Mouse (Mus musculus) CH12.LX (cell line): Measurements from ENCODE around the gene Tbcel. TPM values are rescaled to one million over a fixed set of nuclear protein-coding genes. Genes with fewer than 3 reads are reported as not detected.

Source experiments
- DNase-seq: peaks from one replicate; pipeline ENCODE4 v3.0.0-alpha.2; 2013; ENCODE audit errors: extremely low read depth
- H3K27ac ChIP-seq: 2 replicates; pipeline ENCODE4 v1.5.1; 2012; ENCODE audit warnings: low read depth, mild to moderate bottlenecking, control low read depth, moderate library complexity; ENCODE audit not compliant: insufficient read depth
- H3K27me3 ChIP-seq: replicated peaks from 2 replicates; pipeline ENCODE3; 2012; ENCODE audit warnings: inconsistent platforms
- H3K36me3 ChIP-seq, 2 experiments: replicated peaks in 1 of 2; 2 replicates each; pipeline versions ENCODE3 to v1.6.1; 2012; ENCODE audit warnings: inconsistent platforms in 1 of 2, low read length in 1 of 2, mild to moderate bottlenecking in 1 of 2, mixed read lengths in 1 of 2, moderate library complexity in 1 of 2; ENCODE audit not compliant: control insufficient read depth in 1 of 2, insufficient read depth in 1 of 2
- H3K4me1 ChIP-seq, 2 experiments: 2 replicates each; pipeline ENCODE4 v1.6.1; 2012; ENCODE audit warnings: inconsistent platforms in 1 of 2, moderate library complexity in 1 of 2; ENCODE audit not compliant: insufficient read depth in 2 of 2, control insufficient read depth in 1 of 2
- H3K4me2 ChIP-seq: 2 replicates; pipeline ENCODE4 v1.6.1; 2012; ENCODE audit warnings: low read depth, mild to moderate bottlenecking, control low read depth; ENCODE audit not compliant: poor library complexity, insufficient read depth, severe bottlenecking
- H3K4me3 ChIP-seq, 3 experiments: fragments of 150-350 bp in 1 of 3; sonication (generic) in 1 of 3; replicated peaks in 1 of 3; 2 replicates each; pipeline versions ENCODE3 to v1.5.1; 2011 to 2012; ENCODE audit warnings: low read depth in 2 of 3, low read length in 2 of 3, mild to moderate bottlenecking in 2 of 3, moderate library complexity in 2 of 3, control low read depth in 1 of 3, improper control_type of control experiment in 1 of 3, inconsistent platforms in 1 of 3, mixed read lengths in 1 of 3; ENCODE audit not compliant: poor library complexity in 1 of 3
- H3K79me2 ChIP-seq: replicated peaks from 2 replicates; pipeline ENCODE4 v1.6.1; 2012; ENCODE audit warnings: mild to moderate bottlenecking, moderate library complexity; ENCODE audit not compliant: control insufficient read depth, poor library complexity, insufficient read depth, severe bottlenecking; ENCODE audit errors: extremely low read depth
- H3K9ac ChIP-seq: 2 replicates; pipeline ENCODE4 v1.6.1; 2012; ENCODE audit warnings: low read depth, mild to moderate bottlenecking, control low read depth, moderate library complexity; ENCODE audit not compliant: insufficient read depth
- H3K9me3 ChIP-seq: replicated peaks from 2 replicates; pipeline ENCODE3; 2012; ENCODE audit warnings: low read length, inconsistent platforms, mixed read lengths
- CHD1 ChIP-seq: IDR thresholded peaks from 2 replicates; pipeline ENCODE4 v1.6.1; 2012; ENCODE audit warnings: low read depth, low read length, improper control_type of control experiment, inconsistent platforms
- CHD2 ChIP-seq: IDR thresholded peaks from 2 replicates; pipeline ENCODE4 v1.6.1; 2011; ENCODE audit warnings: low read length, improper control_type of control experiment
- CTCF ChIP-seq, 2 experiments: IDR thresholded peaks in 1 of 2; conservative IDR thresholded peaks in 1 of 2; 2 replicates each; pipeline ENCODE4 v1.5.1; 2011 to 2012; ENCODE audit warnings: low read depth in 2 of 2, low read length in 2 of 2, improper control_type of control experiment in 1 of 2, inconsistent platforms in 1 of 2, mild to moderate bottlenecking in 1 of 2, moderate library complexity in 1 of 2
- EP300 ChIP-seq: IDR thresholded peaks from 2 replicates; pipeline ENCODE4 v1.6.1; 2011; ENCODE audit warnings: low read length, improper control_type of control experiment
- ETS1 ChIP-seq: conservative IDR thresholded peaks from 2 replicates; pipeline ENCODE4 v1.6.1; 2012; ENCODE audit warnings: low read depth, mild to moderate bottlenecking, inconsistent platforms, low read length, improper control_type of control experiment, moderate library complexity
- GABPA ChIP-seq: IDR thresholded peaks from 2 replicates; pipeline ENCODE4 v1.6.1; 2012; ENCODE audit warnings: low read depth, low read length, improper control_type of control experiment, inconsistent platforms; ENCODE audit not compliant: insufficient replicate concordance
- HCFC1 ChIP-seq: IDR thresholded peaks from 2 replicates; pipeline ENCODE4 v1.6.1; 2012; ENCODE audit warnings: low read depth, mild to moderate bottlenecking, inconsistent platforms, low read length, improper control_type of control experiment
- IRF4 ChIP-seq: IDR thresholded peaks from 2 replicates; pipeline ENCODE4 v1.6.1; 2014; ENCODE audit warnings: low read depth, mild to moderate bottlenecking, inconsistent platforms, low read length, improper control_type of control experiment
- JUN ChIP-seq: IDR thresholded peaks from 2 replicates; pipeline ENCODE4 v1.6.1; 2011; ENCODE audit warnings: low read depth, mild to moderate bottlenecking, low read length, improper control_type of control experiment, moderate library complexity; ENCODE audit not compliant: insufficient read depth
- JUND ChIP-seq: conservative IDR thresholded peaks from 2 replicates; pipeline ENCODE4 v1.6.1; 2011; ENCODE audit warnings: low read depth, low read length, improper control_type of control experiment
- KAT2A ChIP-seq: IDR thresholded peaks from 2 replicates; pipeline ENCODE4 v1.6.1; 2012; ENCODE audit warnings: low read length, improper control_type of control experiment, inconsistent platforms; ENCODE audit not compliant: insufficient replicate concordance
- MAFK ChIP-seq: IDR thresholded peaks from 2 replicates; pipeline ENCODE4 v1.6.1; 2011; ENCODE audit warnings: low read length, improper control_type of control experiment; ENCODE audit not compliant: insufficient replicate concordance
- MAX ChIP-seq: IDR thresholded peaks from 2 replicates; pipeline ENCODE4 v1.6.1; 2011; ENCODE audit warnings: low read length, improper control_type of control experiment
- MEF2A ChIP-seq: IDR thresholded peaks from 2 replicates; pipeline ENCODE4 v1.6.1; 2014; ENCODE audit warnings: low read depth, mild to moderate bottlenecking, inconsistent platforms, low read length, improper control_type of control experiment, borderline replicate concordance
- MXI1 ChIP-seq: IDR thresholded peaks from 2 replicates; pipeline ENCODE4 v1.6.1; 2011; ENCODE audit warnings: mild to moderate bottlenecking, low read depth, low read length, improper control_type of control experiment
- NELFE ChIP-seq: IDR thresholded peaks from 2 replicates; pipeline ENCODE4 v1.6.1; 2011; ENCODE audit warnings: low read depth, low read length, improper control_type of control experiment
- NRF1 ChIP-seq: IDR thresholded peaks from 2 replicates; pipeline ENCODE4 v1.6.1; 2014; ENCODE audit warnings: low read depth, mild to moderate bottlenecking, inconsistent platforms, low read length, improper control_type of control experiment, moderate library complexity
- PAX5 ChIP-seq: IDR thresholded peaks from 2 replicates; pipeline ENCODE4 v1.6.1; 2012; ENCODE audit warnings: low read length, inconsistent platforms, mixed read lengths
- RAD21 ChIP-seq: IDR thresholded peaks from 2 replicates; pipeline ENCODE4 v1.6.1; 2011; ENCODE audit warnings: low read depth, mild to moderate bottlenecking, low read length, improper control_type of control experiment, moderate library complexity
- RCOR1 ChIP-seq: conservative IDR thresholded peaks from 2 replicates; pipeline ENCODE4 v1.6.1; 2012; ENCODE audit warnings: low read depth, mild to moderate bottlenecking, inconsistent platforms, low read length, improper control_type of control experiment
- SMC3 ChIP-seq: IDR thresholded peaks from 2 replicates; pipeline ENCODE4 v1.6.1; 2011; ENCODE audit warnings: low read depth, low read length, improper control_type of control experiment
- TBP ChIP-seq: conservative IDR thresholded peaks from 2 replicates; pipeline ENCODE4 v1.6.1; 2011; ENCODE audit warnings: low read depth, low read length, improper control_type of control experiment
- TCF12 ChIP-seq: IDR thresholded peaks from 2 replicates; pipeline ENCODE4 v1.6.1; 2014; ENCODE audit warnings: low read depth, mild to moderate bottlenecking, inconsistent platforms, low read length, improper control_type of control experiment
- USF1 ChIP-seq: IDR thresholded peaks from 2 replicates; pipeline ENCODE4 v1.6.1; 2014; ENCODE audit warnings: low read depth, mild to moderate bottlenecking, inconsistent platforms, low read length, improper control_type of control experiment
- USF2 ChIP-seq: conservative IDR thresholded peaks from 2 replicates; pipeline ENCODE4 v1.6.1; 2011; ENCODE audit warnings: low read depth, low read length, improper control_type of control experiment
- ZC3H11A ChIP-seq: IDR thresholded peaks from 2 replicates; pipeline ENCODE4 v1.6.1; 2012; ENCODE audit warnings: low read depth, mild to moderate bottlenecking, inconsistent platforms, low read length, improper control_type of control experiment
- ZKSCAN1 ChIP-seq: IDR thresholded peaks from 2 replicates; pipeline ENCODE4 v1.6.1; 2012; ENCODE audit warnings: low read depth, inconsistent platforms, low read length, improper control_type of control experiment, borderline replicate concordance
- ZMIZ1 ChIP-seq: IDR thresholded peaks from 2 replicates; pipeline ENCODE4 v1.6.1; 2012; ENCODE audit warnings: low read depth, mild to moderate bottlenecking, inconsistent platforms, low read length, improper control_type of control experiment
- ZNF384 ChIP-seq: IDR thresholded peaks from 2 replicates; pipeline ENCODE4 v1.6.1; 2012; ENCODE audit warnings: low read depth, low read length, improper control_type of control experiment, inconsistent platforms
- dilution Hi-C: fragments of 300-500 bp; cut with MboI; formaldehyde crosslinking; loops from 2 replicates; pipeline ENCODE4 v1.14.3; 2020; ENCODE audit warnings: low sequenced_read_pairs; ENCODE audit not compliant: extremely low pct_unique_long_range_greater_than_20kb, extremely low pct_ligation_motif_present
- in situ Hi-C: fragments of 300-500 bp; cut with MboI; formaldehyde crosslinking; loops from 3 replicates; pipeline ENCODE4 v1.14.3; 2019; ENCODE audit warnings: low sequenced_read_pairs, low pct_ligation_motif_present, low pct_unique_long_range_greater_than_20kb, mixed read lengths
- polyA plus RNA-seq: library from polyadenylated mRNA; unstranded; fragments of >175 nt; gene quantifications from 2 replicates; pipeline ENCODE4 v1.2.1, GENCODE M21; 2012; ENCODE audit warnings: low read depth; ENCODE audit not compliant: insufficient read length
- total RNA-seq, 2 experiments: library from RNA; depleted of rRNA; stranded (reverse); fragments of 300-350 nt in 1 of 2; fragments of >200 nt in 1 of 2; gene quantifications; 2 replicates each; pipeline ENCODE4 v1.2.3; 2012 to 2014

Gene Tbcel
- total and polyA plus RNA-seq, 3 experiments: 5.3 to 10.0 (median 5.9) TPM

GRCm38 (mm10) chr9:42382063-42382462, 125.5 kb downstream of the Tbcel start:
- no peak overlapping the region for H3K9ac ChIP-seq
- no peak overlapping the region for H3K4me3 ChIP-seq
- TF ChIP-seq USF1: no peak
- no peak for DNase-seq
- dilution Hi-C loops: no loop called here
- no peak overlapping the region for H3K27ac ChIP-seq
- peaks cover 1% of the 10 kb centered on the region for H3K27me3 ChIP-seq
- no peaks in the 10 kb centered on the region for H3K79me2 ChIP-seq
- peaks cover 3% of the 10 kb centered on the region for H3K9me3 ChIP-seq
- H3K4me1 ChIP-seq: peaks cover 3 to 6% of the 10 kb centered on the region in 2 experiments; a peak in 2 of 4 replicates
- H3K36me3 ChIP-seq: no peaks in the 10 kb centered on the region
- in situ Hi-C loops: loop anchor here (25.0 kb wide), 1 partner anchor 405 kb away; no protein-coding TSS in a partner anchor
- no peak overlapping the region for H3K4me2 ChIP-seq

DNA sequence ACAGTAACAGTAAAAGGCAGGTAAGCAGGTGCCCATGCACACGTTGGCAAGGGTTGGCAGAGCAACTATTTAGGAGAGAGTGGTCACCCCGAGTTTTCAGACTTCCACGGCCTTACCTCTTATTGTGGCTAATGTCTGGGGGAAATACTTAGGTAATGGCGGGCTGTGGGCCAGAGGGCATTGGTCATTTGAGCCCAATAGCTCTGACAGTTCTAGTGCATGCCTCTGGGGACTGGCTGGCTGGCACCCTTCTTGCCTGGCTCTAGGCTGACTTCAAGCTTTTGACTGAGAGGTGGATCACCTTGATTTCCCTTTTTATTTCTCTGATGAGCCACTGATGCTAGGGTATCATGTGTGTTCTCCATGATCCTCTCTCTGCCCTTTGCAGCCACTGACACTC, 129.5 kb downstream of the Tbcel start:
- dilution Hi-C loops (no loop called here), in situ Hi-C loops (loop anchor here (25.0 kb wide), 1 partner anchor 409 kb away; no protein-coding TSS in a partner anchor)

DNA sequence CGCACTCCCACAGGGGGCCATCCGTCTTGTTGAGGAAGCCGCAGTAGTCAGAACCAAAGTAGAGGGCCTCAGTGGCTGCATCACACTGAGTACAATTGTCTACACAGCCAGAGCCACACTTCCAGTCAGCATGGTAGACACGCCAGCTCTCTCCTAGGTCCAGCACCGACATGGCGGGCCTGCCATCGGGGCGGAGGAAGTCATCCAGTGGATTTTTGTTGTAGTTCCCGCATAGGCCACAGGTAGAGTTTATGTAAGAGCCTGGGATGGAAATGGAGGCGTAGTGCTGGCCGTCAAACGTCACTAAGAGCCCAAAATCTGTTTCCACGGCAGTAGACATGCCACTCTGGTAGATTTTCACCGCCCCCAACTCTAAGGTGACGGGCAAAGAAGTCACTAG, 130.0 kb downstream of the Tbcel start:
- Histone ChIP-seq H3K4me2 (no peak overlapping the region), H3K9ac (no peak overlapping the region), H3K36me3 (no peaks in the 10 kb centered on the region), H3K27me3 (no peaks in the 10 kb centered on the region), H3K27ac (no peak overlapping the region), H3K79me2 (no peaks in the 10 kb centered on the region), H3K4me1 (peaks cover 0 to under 1% of the 10 kb centered on the region in 2 experiments; a peak in 1 of 4 replicates), H3K9me3 (peaks cover 3% of the 10 kb centered on the region), H3K4me3 (no peak overlapping the region)
- in situ Hi-C loops (loop anchor here (25.0 kb wide), 1 partner anchor 410 kb away; no protein-coding TSS in a partner anchor), dilution Hi-C loops (no loop called here)
- DNase-seq: no peak
- TF ChIP-seq CTCF (conservative IDR thresholded peaks at IDR 0.05 in 1 of 2, IDR thresholded peaks at IDR 0.05 in 1 of 2; ENCODE audit: low read depth in 2 of 2, low read length in 2 of 2) (no peak), RCOR1 (no peak), CHD2 (no peak), TCF12 (no peak), RAD21 (no peak), MEF2A (no peak), ZNF384 (no peak), USF2 (no peak), SMC3 (no peak), NRF1 (no peak), NELFE (no peak), HCFC1 (no peak), ZMIZ1 (no peak), JUN (no peak), EP300 (no peak), ZKSCAN1 (no peak), PAX5 (no peak)

More for the DNA sequence above, 129.5 kb downstream of the Tbcel start:
- TF ChIP-seq ZC3H11A (no peak), RAD21 (no peak), MAFK (no peak), GABPA (no peak), IRF4 (no peak), CHD1 (no peak), MAX (no peak), TCF12 (no peak), TBP (no peak), ZMIZ1 (no peak), NELFE (no peak), JUND (no peak), ZNF384 (no peak), ETS1 (no peak), ZKSCAN1 (no peak), MXI1 (no peak), USF1 (no peak), KAT2A (no peak), SMC3 (no peak)
- TF ChIP-seq, all 38 proteins: peak for 0
- Histone ChIP-seq H3K9me3 (peaks cover 3% of the 10 kb centered on the region), H3K79me2 (no peaks in the 10 kb centered on the region), H3K9ac (no peak overlapping the region), H3K27me3 (no peaks in the 10 kb centered on the region), H3K4me1 (peaks cover 1 to 4% of the 10 kb centered on the region in 2 experiments; a peak in 2 of 4 replicates), H3K27ac (no peak overlapping the region), H3K4me3 (no peak overlapping the region), H3K4me2 (no peak overlapping the region), H3K36me3 (no peaks in the 10 kb centered on the region)
- no peak for DNase-seq
